Mouse (Mus musculus): Measurements from ENCODE around the gene Gpalpp1. TPM values are rescaled to one million over a fixed set of nuclear protein-coding genes. Genes with fewer than 3 reads are reported as not detected.

Gpalpp1 gene
- 2.9 and 3.4 TPM in 2 replicates for polyA plus RNA-seq (2012)

- no peak for TF ChIP-seq GATA1 (IDR thresholded peaks at IDR 0.05; ENCODE audit: low read length)
Measured at GRCm38 (mm10) chr14:76110396-76111221, at the start of gene Gpalpp1, which contains the start of gene Nufip1. Gene Gpalpp1 (minus strand): TSS chr14:76110760. Gene Nufip1 (plus strand): TSS chr14:76110891.

DNA sequence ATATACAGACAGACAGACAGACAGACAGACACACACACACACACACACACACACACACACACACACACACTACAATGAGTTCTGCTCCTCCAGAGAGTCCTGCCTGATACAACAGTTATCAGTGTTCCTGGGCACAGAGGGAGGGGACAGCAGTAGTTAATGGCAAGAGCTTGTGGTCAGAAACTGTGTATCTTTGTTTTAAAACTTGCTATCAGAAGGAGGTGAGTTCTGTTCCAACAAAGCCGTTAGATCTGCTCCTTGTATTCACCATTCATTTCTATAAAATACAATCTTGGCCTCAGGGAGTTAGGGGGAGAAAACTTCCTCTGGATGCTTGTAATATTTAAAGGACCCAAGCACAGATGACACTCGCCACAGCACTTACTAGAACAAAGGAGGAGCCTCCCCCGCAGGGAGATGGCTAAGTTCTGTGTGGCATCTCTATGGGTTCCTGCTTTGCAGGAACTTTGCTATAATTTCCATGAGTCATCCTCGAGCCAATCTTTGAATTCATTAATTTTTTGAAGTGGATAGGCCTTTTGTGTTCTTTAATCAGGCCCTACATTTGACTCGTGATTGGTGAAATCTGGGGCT, 47.7 kb upstream of the Gpalpp1 start:
- no peak for TF ChIP-seq GATA1 (IDR thresholded peaks at IDR 0.05; ENCODE audit: low read length)

GRCm38 (mm10) chr14:76153828-76154227, 43.3 kb upstream of the Gpalpp1 start:
- TF ChIP-seq GATA1 (IDR thresholded peaks at IDR 0.05; ENCODE audit: low read length): no peak

DNA sequence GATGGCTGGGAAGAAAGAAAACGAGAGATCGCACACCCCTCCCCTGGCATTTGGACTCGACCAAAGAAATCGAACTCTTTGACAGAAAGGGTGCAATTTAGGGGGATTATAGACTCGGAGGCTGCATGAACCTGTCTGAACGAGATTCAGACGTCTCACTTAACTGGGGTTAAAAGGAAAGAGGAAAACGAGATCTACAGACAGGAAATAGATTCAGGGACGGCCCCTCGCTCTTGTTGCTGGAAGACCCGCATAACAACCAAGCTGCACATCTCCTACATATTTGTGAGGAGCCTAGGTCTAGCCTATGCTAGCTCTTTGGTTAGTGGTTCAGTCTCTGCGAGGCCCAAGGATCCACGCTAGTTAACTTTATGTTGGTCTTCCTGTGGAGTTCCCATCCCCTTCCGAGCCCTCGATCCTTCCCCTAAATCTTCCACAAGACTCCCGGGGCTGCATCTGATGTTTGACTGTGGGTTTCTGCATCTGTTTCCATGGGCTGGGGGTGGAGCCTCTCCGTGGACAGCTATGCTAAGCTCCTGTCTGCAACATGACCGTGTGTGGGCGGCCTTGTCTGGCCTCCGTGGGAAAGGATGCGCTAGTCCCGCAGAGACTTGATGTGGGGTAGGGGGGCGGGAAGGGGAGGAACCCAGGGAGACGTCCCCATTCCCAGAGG, 42.6 kb upstream of the Gpalpp1 start:
- TF ChIP-seq GATA1 (IDR thresholded peaks at IDR 0.05; ENCODE audit: low read length): no peak

GRCm38 (mm10) chr14:76152162-76153002, 41.8 kb upstream of the Gpalpp1 start:
- TF ChIP-seq GATA1 (IDR thresholded peaks at IDR 0.05; ENCODE audit: low read length): no peak

- TF ChIP-seq GATA1 (IDR thresholded peaks at IDR 0.05; ENCODE audit: low read length): no peak
Measured at GRCm38 (mm10) chr14:76151820-76152161, 41.2 kb upstream of the Gpalpp1 start.

- no peak for TF ChIP-seq GATA1 (IDR thresholded peaks at IDR 0.05; ENCODE audit: low read length)
Measured at GRCm38 (mm10) chr14:76151011-76151410, 40.5 kb upstream of the Gpalpp1 start.

DNA sequence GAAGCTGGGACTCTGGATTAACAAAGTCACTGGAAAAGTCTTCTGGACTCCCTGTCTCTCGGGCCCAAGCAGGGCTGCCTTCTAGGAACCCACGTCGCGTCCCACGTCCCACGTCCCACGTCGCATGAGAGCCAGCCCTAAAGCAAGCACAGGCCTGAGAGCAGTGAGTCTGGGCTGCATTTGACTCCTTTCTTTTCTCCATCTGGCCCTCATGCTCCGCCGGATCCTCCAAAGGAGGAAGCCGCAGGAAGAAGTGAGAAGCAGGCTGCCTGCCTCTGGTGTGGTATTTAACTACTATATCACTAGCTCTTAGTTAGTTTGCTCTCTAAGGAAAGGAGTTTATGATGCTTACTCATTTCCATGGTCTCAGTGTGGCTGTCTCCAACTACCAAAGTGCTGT, 39.9 kb upstream of the Gpalpp1 start:
- TF ChIP-seq GATA1 (IDR thresholded peaks at IDR 0.05; ENCODE audit: low read length): no peak

- no peak for TF ChIP-seq GATA1 (IDR thresholded peaks at IDR 0.05; ENCODE audit: low read length)
Measured at GRCm38 (mm10) chr14:76149531-76150179, 39.1 kb upstream of the Gpalpp1 start.

DNA sequence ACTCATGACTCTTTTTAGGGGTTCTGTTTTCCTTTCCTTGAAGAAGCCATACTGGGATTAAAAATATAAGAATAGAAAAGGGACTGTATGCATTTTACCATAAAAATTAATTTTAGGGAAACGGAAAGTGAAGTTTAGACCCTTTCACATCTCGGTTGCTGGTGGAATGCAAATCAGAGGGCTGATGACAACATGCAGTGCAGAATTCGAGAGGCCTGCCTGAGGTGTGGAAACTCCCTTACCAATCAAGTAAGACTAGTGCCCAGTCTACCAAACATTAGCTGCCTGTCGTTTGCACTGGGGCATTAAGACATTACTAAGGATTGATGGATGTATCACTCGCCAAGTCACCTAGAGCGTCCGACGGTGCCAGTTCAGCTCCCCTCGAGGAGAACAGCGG, 37.7 kb upstream of the Gpalpp1 start:
- no peak for TF ChIP-seq GATA1 (IDR thresholded peaks at IDR 0.05; ENCODE audit: low read length)

- no peak for TF ChIP-seq GATA1 (IDR thresholded peaks at IDR 0.05; ENCODE audit: low read length)
Measured at GRCm38 (mm10) chr14:76147061-76147460, 36.5 kb upstream of the Gpalpp1 start.

DNA sequence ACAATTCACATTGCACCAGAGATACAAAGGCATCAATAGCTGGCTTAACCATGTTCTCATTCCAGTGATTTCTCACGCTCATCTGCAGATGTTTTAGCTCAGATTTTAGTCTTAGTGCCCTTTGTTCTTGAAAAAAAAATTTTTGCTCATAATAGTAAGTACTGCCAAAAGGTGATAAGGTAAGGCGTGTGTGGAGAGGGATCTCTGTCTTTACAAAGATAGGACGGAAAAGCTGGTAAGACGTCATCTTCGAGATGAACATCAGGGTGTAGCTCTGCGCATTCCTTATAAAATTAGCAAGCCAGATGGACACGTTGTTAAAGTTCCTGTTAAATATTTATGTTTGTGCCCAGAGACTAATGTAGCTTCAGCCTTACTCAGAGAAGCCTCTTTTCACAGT, 35.3 kb upstream of the Gpalpp1 start:
- peak; percentile 72 for TF ChIP-seq GATA1 (IDR thresholded peaks at IDR 0.05; ENCODE audit: low read length)

- TF ChIP-seq GATA1 (IDR thresholded peaks at IDR 0.05; ENCODE audit: low read length): no peak
Measured at GRCm38 (mm10) chr14:76145248-76145647, 34.7 kb upstream of the Gpalpp1 start.

DNA sequence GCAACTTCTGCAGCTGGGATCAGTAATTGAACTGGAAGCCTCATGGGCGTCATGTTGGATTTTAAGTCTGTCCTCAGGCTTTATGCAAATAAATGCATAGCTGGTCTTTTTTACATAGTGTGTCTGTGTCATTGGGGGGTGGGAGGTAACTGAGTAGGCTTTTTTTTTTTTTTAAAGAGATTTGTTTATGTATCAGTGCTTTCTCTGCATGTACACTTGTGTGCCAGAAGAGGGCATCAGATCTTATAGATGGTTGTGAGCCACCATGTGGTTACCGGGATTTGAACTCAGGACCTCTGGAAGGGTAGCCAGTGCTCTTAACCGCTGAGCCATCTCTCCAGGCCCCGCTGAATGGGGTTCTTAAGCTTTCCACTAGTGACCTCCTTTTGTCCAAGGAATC, 24.4 kb upstream of the Gpalpp1 start:
- TF ChIP-seq GATA1 (IDR thresholded peaks at IDR 0.05; ENCODE audit: low read length): no peak

GRCm38 (mm10) chr14:76128174-76128573, 17.6 kb upstream of the Gpalpp1 start:
- TF ChIP-seq GATA1 (IDR thresholded peaks at IDR 0.05; ENCODE audit: low read length): no peak

Measured in G1E-ER4 (cell line).